Mouse (Mus musculus): ENCODE data around the gene Trpt1. TPM values are rescaled to one million over a fixed set of nuclear protein-coding genes. Genes with fewer than 3 reads are reported as not detected.

Trpt1 gene
- total and polyA plus RNA-seq, 2 experiments from 2014 or later = 23.5 to 31.1 TPM

GRCm38 (mm10) chr19:6999360-7000063 is 3.6 kb downstream of the Trpt1 start:
- TF ChIP-seq CTCF (IDR thresholded peaks at IDR 0.05; ENCODE audit: low read depth) = no peak
- no peak overlapping the region for H3K4me2 ChIP-seq (ENCODE audit: low read depth, low read length)
- H3K4me1 ChIP-seq (ENCODE audit: insufficient read depth, low read length) = peaks cover 17% of the 10 kb centered on the region
- H3K27ac ChIP-seq = no peak overlapping the region
- no peaks in the 10 kb centered on the region for H3K9me3 ChIP-seq (ENCODE audit: low read length)
- DNase-seq (ENCODE audit: low spot score) (no peak), ATAC-seq (no peak)
- H3K9ac ChIP-seq (replicated peaks; ENCODE audit: low read length) = no peak overlapping the region
- 92% methylated on average over 19 of the region's 19 CpGs for WGBS
- no peaks in the 10 kb centered on the region for H3K27me3 ChIP-seq (ENCODE audit: insufficient read depth, low read length)
- H3K36me3 ChIP-seq (ENCODE audit: insufficient read depth, low read length) = peaks cover 4% of the 10 kb centered on the region; the same call in 1 of the 2 replicates
- H3K4me3 ChIP-seq (ENCODE audit: low read length) = no peak overlapping the region

GRCm38 (mm10) chr19:7006892-7007593 is 11.1 kb downstream of the Trpt1 start:
- no peak for DNase-seq (ENCODE audit: low spot score)
- TF ChIP-seq CTCF (IDR thresholded peaks at IDR 0.05; ENCODE audit: low read depth) = no peak
- H3K9ac ChIP-seq (replicated peaks; ENCODE audit: low read length) = no peak overlapping the region
- WGBS = 83% methylated on average over 9 of the region's 9 CpGs
- H3K9me3 ChIP-seq (ENCODE audit: low read length) = no peaks in the 10 kb centered on the region
- H3K36me3 ChIP-seq (ENCODE audit: insufficient read depth, low read length) = no peaks in the 10 kb centered on the region
- no peak for ATAC-seq
- H3K4me2 ChIP-seq (ENCODE audit: low read depth, low read length) = no peak overlapping the region
- no peaks in the 10 kb centered on the region for H3K4me1 ChIP-seq (ENCODE audit: insufficient read depth, low read length)
- H3K27me3 ChIP-seq (ENCODE audit: insufficient read depth, low read length) = no peaks in the 10 kb centered on the region
- H3K4me3 ChIP-seq (ENCODE audit: low read length) = no peak overlapping the region
- no peak overlapping the region for H3K27ac ChIP-seq

DNA sequence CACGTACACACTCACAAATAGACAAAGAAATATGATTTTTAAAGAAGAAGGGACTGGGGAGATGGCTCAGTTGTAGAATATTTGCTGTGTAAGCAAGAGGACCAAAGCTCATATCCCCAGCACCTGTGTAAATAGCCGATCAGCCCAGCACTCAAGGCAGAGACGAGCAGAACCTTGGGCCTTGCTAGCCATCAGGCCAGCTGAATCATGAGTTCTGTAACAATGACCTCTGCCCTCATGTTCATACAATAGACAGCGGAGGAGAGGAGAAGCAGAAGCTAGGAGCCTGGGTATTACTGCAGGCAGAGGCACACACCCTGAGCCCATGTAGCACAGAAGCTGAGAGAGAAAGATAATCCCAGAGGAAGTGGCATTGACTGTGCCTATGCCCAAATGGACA is 16.5 kb downstream of the Trpt1 start:
- WGBS = 79% methylated on average over 4 of the region's 4 CpGs
- no peaks in the 10 kb centered on the region for H3K36me3 ChIP-seq (ENCODE audit: insufficient read depth, low read length)
- ATAC-seq (no peak), DNase-seq (ENCODE audit: low spot score) (no peak)
- no peaks in the 10 kb centered on the region for H3K27me3 ChIP-seq (ENCODE audit: insufficient read depth, low read length)
- no peak for TF ChIP-seq CTCF (IDR thresholded peaks at IDR 0.05; ENCODE audit: low read depth)
- no peak overlapping the region for H3K4me2 ChIP-seq (ENCODE audit: low read depth, low read length)
- H3K9me3 ChIP-seq (ENCODE audit: low read length) = no peaks in the 10 kb centered on the region
- no peak overlapping the region for H3K9ac ChIP-seq (replicated peaks; ENCODE audit: low read length)
- no peak overlapping the region for H3K27ac ChIP-seq
- no peaks in the 10 kb centered on the region for H3K4me1 ChIP-seq (ENCODE audit: insufficient read depth, low read length)
- H3K4me3 ChIP-seq (ENCODE audit: low read length) = no peak overlapping the region

DNA sequence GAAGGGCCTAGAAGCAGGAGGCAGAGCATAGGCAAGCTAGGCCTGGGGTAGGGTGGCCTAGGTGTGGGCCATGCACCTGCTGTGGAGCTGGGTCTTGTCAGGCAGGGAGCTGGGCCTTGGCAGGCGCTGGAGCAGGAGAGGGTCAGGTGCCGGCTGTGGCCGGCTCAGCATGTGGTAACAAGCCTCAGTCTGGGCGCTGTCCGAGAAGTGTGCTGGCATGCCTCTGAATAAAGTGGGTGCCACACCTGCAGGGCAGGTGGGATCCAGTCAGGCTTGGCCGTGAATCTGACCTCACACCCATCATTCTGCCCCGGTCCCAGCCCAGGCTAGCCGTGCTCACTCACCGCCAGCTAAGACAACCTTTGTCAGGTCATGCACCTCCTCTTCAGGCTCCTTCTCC is 18.1 kb downstream of the Trpt1 start:
- peaks cover 5% of the 10 kb centered on the region; the same call in 1 of the 2 replicates for H3K36me3 ChIP-seq (ENCODE audit: insufficient read depth, low read length)
- no peaks in the 10 kb centered on the region for H3K4me1 ChIP-seq (ENCODE audit: insufficient read depth, low read length)
- no peaks in the 10 kb centered on the region for H3K9me3 ChIP-seq (ENCODE audit: low read length)
- no peak overlapping the region for H3K9ac ChIP-seq (replicated peaks; ENCODE audit: low read length)
- ATAC-seq (no peak), DNase-seq (ENCODE audit: low spot score) (no peak)
- no peak overlapping the region for H3K27ac ChIP-seq
- 89% methylated on average over 9 of the region's 9 CpGs for WGBS
- no peak for TF ChIP-seq CTCF (IDR thresholded peaks at IDR 0.05; ENCODE audit: low read depth)
- H3K4me2 ChIP-seq (ENCODE audit: low read depth, low read length) = no peak overlapping the region
- no peak overlapping the region for H3K4me3 ChIP-seq (ENCODE audit: low read length)
- no peaks in the 10 kb centered on the region for H3K27me3 ChIP-seq (ENCODE audit: insufficient read depth, low read length)

- ATAC-seq (no peak), DNase-seq (ENCODE audit: low spot score) (no peak)
- no peaks in the 10 kb centered on the region for H3K27me3 ChIP-seq (ENCODE audit: insufficient read depth, low read length)
- 90% methylated on average over 20 of the region's 20 CpGs for WGBS
- no peak for TF ChIP-seq CTCF (IDR thresholded peaks at IDR 0.05; ENCODE audit: low read depth)
- no peak overlapping the region for H3K4me3 ChIP-seq (ENCODE audit: low read length)
- H3K9me3 ChIP-seq (ENCODE audit: low read length) = no peaks in the 10 kb centered on the region
- no peak overlapping the region for H3K27ac ChIP-seq
- no peak overlapping the region for H3K9ac ChIP-seq (replicated peaks; ENCODE audit: low read length)
- no peak overlapping the region for H3K4me2 ChIP-seq (ENCODE audit: low read depth, low read length)
- peaks cover 8% of the 10 kb centered on the region; the same call in 1 of the 2 replicates for H3K36me3 ChIP-seq (ENCODE audit: insufficient read depth, low read length)
- no peaks in the 10 kb centered on the region for H3K4me1 ChIP-seq (ENCODE audit: insufficient read depth, low read length)
Observed at GRCm38 (mm10) chr19:7014481-7015135, 18.7 kb downstream of the Trpt1 start.

GRCm38 (mm10) chr19:7017541-7018457 is 21.9 kb downstream of the Trpt1 start:
- H3K27me3 ChIP-seq (ENCODE audit: insufficient read depth, low read length) = no peaks in the 10 kb centered on the region
- no peak overlapping the region for H3K9ac ChIP-seq (replicated peaks; ENCODE audit: low read length)
- no peak overlapping the region for H3K4me3 ChIP-seq (ENCODE audit: low read length)
- H3K4me1 ChIP-seq (ENCODE audit: insufficient read depth, low read length) = no peaks in the 10 kb centered on the region
- DNase-seq (ENCODE audit: low spot score) = no peak
- no peak for TF ChIP-seq CTCF (IDR thresholded peaks at IDR 0.05; ENCODE audit: low read depth)
- ATAC-seq = no peak
- WGBS = 87% methylated on average over 12 of the region's 12 CpGs
- no peaks in the 10 kb centered on the region for H3K9me3 ChIP-seq (ENCODE audit: low read length)
- H3K36me3 ChIP-seq (ENCODE audit: insufficient read depth, low read length) = peaks cover 37% of the 10 kb centered on the region
- no peak overlapping the region for H3K27ac ChIP-seq
- no peak overlapping the region for H3K4me2 ChIP-seq (ENCODE audit: low read depth, low read length)
